Mouse (Mus musculus): Measurements from ENCODE around the gene Aip.

GRCm38 (mm10) chr19:4134354-4134753, 8.7 kb upstream of the Aip start:
- no peak for TF ChIP-seq POLR2A (IDR thresholded peaks at IDR 0.05; ENCODE audit: borderline replicate concordance, control insufficient read depth, low read depth, low read length)
- no peak for TF ChIP-seq CTCF (IDR thresholded peaks at IDR 0.05; ENCODE audit: control insufficient read depth, insufficient read depth, low read length)
